Mouse (Mus musculus) midbrain, postnatal 0 days (tissue): ENCODE results near the gene Prcc. TPM values are rescaled to one million over a fixed set of nuclear protein-coding genes. Genes with fewer than 3 reads are reported as not detected.
"Not testable (repeated sequence)": the region's sequence is repeated elsewhere in the genome, so short reads cannot be mapped to it uniquely, and the experiment has no call there.

Experiments used
- ATAC-seq: fragments of 200-750 bp; cut with Nextera tagmentation; 2 replicates; pipeline ENCODE4 v1.8.0; 2017; ENCODE audit warnings: moderate number of reproducible peaks, mild to moderate bottlenecking, moderate TSS enrichment, moderate library complexity; ENCODE audit not compliant: low FRiP score
- DNase-seq: peaks from one replicate; pipeline ENCODE4 v3.0.0-alpha.2; 2015; ENCODE audit warnings: low spot score
- H3K27ac ChIP-seq: fragments of 300-500 bp; sonication (generic); 2 replicates; pipeline ENCODE4 v1.5.1; 2014; ENCODE audit warnings: low read depth, mild to moderate bottlenecking, low read length, mixed read lengths
- H3K27me3 ChIP-seq: fragments of 300-500 bp; sonication (generic); 2 replicates; pipeline ENCODE4 v1.6.1; 2014; ENCODE audit warnings: low read length, control low read depth, mixed read lengths; ENCODE audit not compliant: insufficient read depth
- H3K36me3 ChIP-seq: fragments of 300-500 bp; sonication (generic); 2 replicates; pipeline ENCODE4 v1.6.1; 2014; ENCODE audit warnings: low read length, control low read depth, mixed read lengths; ENCODE audit not compliant: insufficient read depth
- H3K4me1 ChIP-seq: fragments of 300-500 bp; sonication (generic); 2 replicates; pipeline ENCODE4 v1.6.1; 2014; ENCODE audit warnings: mild to moderate bottlenecking, control low read depth, antibody characterized with exemption, low read length, mixed read lengths; ENCODE audit not compliant: insufficient read depth
- H3K4me2 ChIP-seq: fragments of 300-500 bp; sonication (generic); 2 replicates; pipeline ENCODE4 v1.6.1; 2014; ENCODE audit warnings: low read depth, mild to moderate bottlenecking, low read length, mixed read lengths; ENCODE audit not compliant: poor library complexity, severe bottlenecking
- H3K4me3 ChIP-seq: fragments of 300-500 bp; sonication (generic); 2 replicates; pipeline ENCODE4 v1.5.1; 2014; ENCODE audit warnings: low read depth, mild to moderate bottlenecking, low read length, moderate library complexity
- H3K9ac ChIP-seq: fragments of 300-500 bp; sonication (generic); replicated peaks from 2 replicates; pipeline ENCODE4 v1.6.1; 2014; ENCODE audit warnings: mild to moderate bottlenecking, low read length, moderate library complexity, mixed read lengths; ENCODE audit not compliant: poor library complexity, severe bottlenecking
- H3K9me3 ChIP-seq: fragments of 300-500 bp; sonication (generic); 2 replicates; pipeline ENCODE4 v1.6.1; 2016; ENCODE audit warnings: low read length, control low read depth
- CTCF ChIP-seq: IDR thresholded peaks from 2 replicates; pipeline ENCODE4 v1.5.1; 2016; ENCODE audit warnings: antibody characterized with exemption, mild to moderate bottlenecking
- WGBS: fragments of 180-500 bp; shearing (Covaris S2); extraction: QIAGEN DNeasy Blood & Tissue Kit; methylation state at CpG from one replicate; pipeline ENCODE4 v1.1.7; 2014; 5-methylcytosine and 5-hydroxymethylcytosine counted together
- polyA plus RNA-seq: library from polyadenylated mRNA; unstranded; fragments of >200 nt; fragmentation: Nextera tagmentation; extraction: Ambion mirVana; gene quantifications from 2 replicates; pipeline ENCODE4 v1.2.1, GENCODE M21; 2015
- total RNA-seq: library from RNA; depleted of rRNA; stranded (reverse); fragments of >200 nt; gene quantifications from 2 replicates; pipeline ENCODE4 v1.2.3, GENCODE M21; 2014

The Prcc gene
- total and polyA plus RNA-seq, 2 experiments from 2014 or later: 24.3 to 94.8 TPM

GRCm38 (mm10) chr3:87901036-87901624, 15.7 kb upstream of the Prcc start:
- Histone ChIP-seq H3K4me2 (no peak overlapping the region), H3K36me3 (no peaks in the 10 kb centered on the region), H3K9ac (no peak overlapping the region), H3K27ac (no peak overlapping the region), H3K27me3 (no peaks in the 10 kb centered on the region), H3K9me3 (no peaks in the 10 kb centered on the region), H3K4me3 (no peak overlapping the region), H3K4me1 (no peaks in the 10 kb centered on the region)
- DNase-seq (no peak), ATAC-seq (no peak)
- 58% methylated on average over 1 of the region's 1 CpGs for WGBS
- no peak for TF ChIP-seq CTCF

- ATAC-seq: no peak
- WGBS: 75% methylated on average over 3 of the region's 3 CpGs
- Histone ChIP-seq H3K27ac (no peak overlapping the region), H3K4me3 (no peak overlapping the region), H3K27me3 (no peaks in the 10 kb centered on the region), H3K9me3 (no peaks in the 10 kb centered on the region), H3K9ac (no peak overlapping the region), H3K4me2 (no peak overlapping the region), H3K4me1 (no peaks in the 10 kb centered on the region), H3K36me3 (no peaks in the 10 kb centered on the region)
- TF ChIP-seq CTCF: no peak
- no peak for DNase-seq
These were observed 14.4 kb upstream of the Prcc start for GRCm38 (mm10) chr3:87899776-87900175.

- TF ChIP-seq CTCF: no peak
- H3K4me3 ChIP-seq: no peak overlapping the region
- H3K4me2 ChIP-seq: no peak overlapping the region
- H3K9ac ChIP-seq: no peak overlapping the region
- H3K27ac ChIP-seq: no peak overlapping the region
- H3K27me3 ChIP-seq: no peaks in the 10 kb centered on the region
- no peak for DNase-seq
- H3K4me1 ChIP-seq: no peaks in the 10 kb centered on the region
- no peaks in the 10 kb centered on the region for H3K36me3 ChIP-seq
- H3K9me3 ChIP-seq: no peaks in the 10 kb centered on the region
- 67% methylated on average over 3 of the region's 3 CpGs for WGBS
- ATAC-seq: no peak
These were observed 13.9 kb upstream of the Prcc start for GRCm38 (mm10) chr3:87899266-87899665.

- no peak overlapping the region for H3K4me2 ChIP-seq
- WGBS: 76% methylated on average over 3 of the region's 3 CpGs
- no peak for ATAC-seq
These were observed 8.0 kb upstream of the Prcc start for GRCm38 (mm10) chr3:87893367-87893905.

GRCm38 (mm10) chr3:87891481-87891880, 6.1 kb upstream of the Prcc start:
- DNase-seq (no peak), ATAC-seq (no peak)
- Histone ChIP-seq H3K4me1 (no peaks in the 10 kb centered on the region), H3K36me3 (no peaks in the 10 kb centered on the region), H3K9ac (no peak overlapping the region), H3K9me3 (no peaks in the 10 kb centered on the region), H3K27me3 (no peaks in the 10 kb centered on the region), H3K27ac (no peak overlapping the region), H3K4me2 (no peak overlapping the region), H3K4me3 (no peak overlapping the region)
- no peak for TF ChIP-seq CTCF
- WGBS: 46% methylated on average over 3 of the region's 3 CpGs

More at GRCm38 (mm10) chr3:87893367-87893905, 8.0 kb upstream of the Prcc start:
- Histone ChIP-seq H3K4me1 (no peaks in the 10 kb centered on the region), H3K4me3 (no peak overlapping the region), H3K36me3 (no peaks in the 10 kb centered on the region), H3K9ac (no peak overlapping the region), H3K9me3 (no peaks in the 10 kb centered on the region), H3K27me3 (no peaks in the 10 kb centered on the region), H3K27ac (no peak overlapping the region)
- no peak for TF ChIP-seq CTCF
- DNase-seq: no peak

- DNase-seq, H3K4me2 ChIP-seq, H3K9me3 ChIP-seq, H3K9ac ChIP-seq, H3K27ac ChIP-seq, H3K27me3 ChIP-seq, H3K4me3 ChIP-seq, H3K36me3 ChIP-seq, ATAC-seq: not testable (repeated sequence)
- peak; percentile 12; the same call in 1 of the 2 replicates for TF ChIP-seq CTCF
- H3K4me1 ChIP-seq: peaks cover 13% of the 10 kb centered on the region
- 81% methylated on average over 4 of the region's 4 CpGs for WGBS
These were observed 2.0 kb upstream of the Prcc start for GRCm38 (mm10) chr3:87887400-87887799.
